Mouse (Mus musculus): ENCODE data around the gene Tnnt3.

Gene Tnnt3

GRCm38 (mm10) chr7:142564955-142565643, 66.5 kb downstream of the Tnnt3 start:
- DNase-seq (ENCODE audit: low read depth): no peak

Data from c-Kit-positive CD71-negative TER-119-negative erythroid progenitor cells, embryonic 14.5 days (primary cell).